Mouse (Mus musculus) lung, adult 2 months (tissue): ENCODE results near the gene Tle6.

Experiments
- CTCF ChIP-seq: fragments of 200-500 bp; IDR thresholded peaks from 2 replicates; pipeline ENCODE4 v1.5.1; 2011; ENCODE audit warnings: mild to moderate bottlenecking, low read length, control low read depth; ENCODE audit not compliant: insufficient read depth
- POLR2A ChIP-seq: fragments of 200-500 bp; IDR thresholded peaks from 2 replicates; pipeline ENCODE4 v1.6.1; 2011; ENCODE audit warnings: low read depth, mild to moderate bottlenecking, control low read depth, low read length, borderline replicate concordance; ENCODE audit errors: extremely low read depth

DNA sequence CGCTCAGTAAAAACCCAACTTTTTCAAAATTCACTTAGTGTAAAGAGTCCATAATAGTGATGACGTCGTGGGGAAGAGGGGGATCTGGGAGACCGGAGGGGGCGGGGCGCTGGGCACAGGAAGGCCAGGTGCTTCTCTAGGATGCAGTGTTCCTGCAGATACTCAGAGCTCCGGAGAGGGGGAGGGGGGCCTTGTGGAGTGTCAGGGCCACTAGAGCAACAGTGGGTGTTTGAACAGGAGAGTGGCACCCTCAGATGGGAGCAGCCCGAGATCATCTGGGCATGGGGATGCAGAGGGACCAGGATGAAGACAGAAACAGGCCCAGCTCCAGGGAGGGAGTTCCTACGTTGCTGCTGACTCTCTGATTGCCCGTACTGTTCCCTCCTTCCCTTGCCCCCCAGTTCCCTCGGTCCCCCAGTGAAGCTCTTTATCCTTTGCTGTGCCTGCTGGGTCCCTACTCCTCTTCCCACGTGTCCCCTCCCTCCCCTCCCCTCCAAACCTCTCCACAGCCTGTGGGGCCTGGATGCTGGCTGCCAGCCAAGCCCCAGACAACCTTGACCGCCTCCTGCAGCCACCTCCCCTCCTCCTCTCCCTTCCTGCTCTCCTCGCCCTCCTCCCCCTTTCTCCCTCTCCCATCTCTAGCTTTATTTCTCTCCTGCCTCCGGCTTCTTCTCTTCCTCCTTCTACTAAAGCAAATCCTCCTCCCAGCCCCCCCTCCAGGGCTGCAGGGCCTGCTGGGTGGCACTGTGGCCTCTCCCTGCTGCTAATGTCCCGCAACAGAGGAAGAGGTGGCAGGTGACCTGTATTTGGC, 32.3 kb downstream of the Tle6 start:
- TF ChIP-seq POLR2A: no peak
- no peak for TF ChIP-seq CTCF
